Mouse (Mus musculus) limb, embryonic 10.5 days (tissue): Measurements from ENCODE around the gene Fpr-rs6. TPM values are rescaled to one million over a fixed set of nuclear protein-coding genes. Genes with fewer than 3 reads are reported as not detected.

Experiments used
- DNase-seq: peaks from one replicate; pipeline ENCODE4 v3.0.0-alpha.2; 2017; ENCODE audit warnings: low spot score
- H3K27ac ChIP-seq: fragments of 300-500 bp; sonication (generic); 2 replicates; pipeline ENCODE4 v1.5.1; 2016; ENCODE audit warnings: mild to moderate bottlenecking
- H3K27me3 ChIP-seq: fragments of 300-500 bp; sonication (generic); 2 replicates; pipeline ENCODE4 v1.6.1; 2016; ENCODE audit warnings: low read depth, mild to moderate bottlenecking; ENCODE audit not compliant: poor library complexity, severe bottlenecking
- H3K36me3 ChIP-seq: fragments of 300-500 bp; sonication (generic); 2 replicates; pipeline ENCODE4 v1.6.1; 2016; ENCODE audit warnings: mild to moderate bottlenecking, moderate library complexity
- H3K4me1 ChIP-seq: fragments of 300-500 bp; sonication (generic); 2 replicates; pipeline ENCODE4 v1.6.1; 2016
- H3K4me3 ChIP-seq: fragments of 300-500 bp; sonication (generic); 2 replicates; pipeline ENCODE4 v1.5.1; 2016; ENCODE audit warnings: mild to moderate bottlenecking, moderate library complexity
- H3K9me3 ChIP-seq: fragments of 300-500 bp; sonication (generic); replicated peaks from 2 replicates; pipeline ENCODE4 v1.6.1; 2016; ENCODE audit warnings: mild to moderate bottlenecking
- polyA plus RNA-seq: library from polyadenylated mRNA; unstranded; fragments of >200 nt; fragmentation: Nextera tagmentation; extraction: Ambion mirVana; gene quantifications from 2 replicates; pipeline ENCODE4 v1.2.1, GENCODE M21; 2016

Fpr-rs6 gene
- polyA plus RNA-seq: not detected in 2 replicates

GRCm38 (mm10) chr17:20182997-20183396 is at the start of gene Fpr-rs6:
TSS of gene Fpr-rs6 (minus strand) at chr17:20183097.
- no peaks in the 10 kb centered on the region for H3K27me3 ChIP-seq
- no peak for DNase-seq
- H3K4me3 ChIP-seq: no peak within 1 kb of the TSS
- H3K27ac ChIP-seq: no peak within 1 kb of the TSS
- no peaks in the 10 kb centered on the region for H3K36me3 ChIP-seq
- H3K4me1 ChIP-seq: no peaks in the 10 kb centered on the region
- no peaks in the 10 kb centered on the region for H3K9me3 ChIP-seq

Other genes with a start within 250 kb of the Fpr-rs6 start
- not detected in 2 replicates for gene Vmn2r104, start 134.8 kb downstream of the Fpr-rs6 start, polyA plus RNA-seq
- gene Fpr-rs7, start 68.9 kb downstream of the Fpr-rs6 start, polyA plus RNA-seq: not detected in 2 replicates
- gene Vmn2r105, start 52.0 kb upstream of the Fpr-rs6 start, polyA plus RNA-seq: not detected in 2 replicates
- gene Vmn2r106, start 102.5 kb upstream of the Fpr-rs6 start, polyA plus RNA-seq: not detected in 2 replicates
- not detected in 2 replicates for gene Vmn2r107, start 162.1 kb upstream of the Fpr-rs6 start, polyA plus RNA-seq
- gene Vmn1r224, start 231.0 kb upstream of the Fpr-rs6 start, polyA plus RNA-seq: not detected in 2 replicates